Mouse (Mus musculus) midbrain, embryonic 16.5 days (tissue): ENCODE measurements around the gene Cdt1. TPM values are rescaled to one million over a fixed set of nuclear protein-coding genes. Genes with fewer than 3 reads are reported as not detected.

ENCODE experiments used
- ATAC-seq: fragments of 200-750 bp; cut with Nextera tagmentation; 2 replicates; pipeline ENCODE4 v1.8.0; 2017; ENCODE audit warnings: moderate TSS enrichment
- H3K27ac ChIP-seq: fragments of 300-500 bp; sonication (generic); 2 replicates; pipeline ENCODE4 v1.5.1; 2014; ENCODE audit warnings: mild to moderate bottlenecking, low read length, mixed read lengths
- H3K27me3 ChIP-seq: fragments of 300-500 bp; sonication (generic); 2 replicates; pipeline ENCODE4 v1.6.1; 2014; ENCODE audit warnings: low read depth, low read length, mixed read lengths; ENCODE audit not compliant: control insufficient read depth, insufficient read depth
- H3K36me3 ChIP-seq: fragments of 300-500 bp; sonication (generic); 2 replicates; pipeline ENCODE4 v1.6.1; 2014; ENCODE audit warnings: mild to moderate bottlenecking, low read length, moderate library complexity, mixed read lengths; ENCODE audit not compliant: control insufficient read depth, insufficient read depth
- H3K4me1 ChIP-seq: fragments of 300-500 bp; sonication (generic); 2 replicates; pipeline ENCODE4 v1.6.1; 2014; ENCODE audit warnings: mild to moderate bottlenecking, low read length, mixed read lengths; ENCODE audit not compliant: control insufficient read depth, insufficient read depth
- H3K4me2 ChIP-seq: fragments of 300-500 bp; sonication (generic); 2 replicates; pipeline ENCODE4 v1.6.1; 2014; ENCODE audit warnings: mild to moderate bottlenecking, low read length, mixed read lengths
- H3K4me3 ChIP-seq: fragments of 300-500 bp; sonication (generic); 2 replicates; pipeline ENCODE4 v1.5.1; 2014; ENCODE audit warnings: low read depth, mild to moderate bottlenecking, low read length, moderate library complexity, mixed read lengths
- H3K9ac ChIP-seq: fragments of 300-500 bp; sonication (generic); 2 replicates; pipeline ENCODE4 v1.6.1; 2014; ENCODE audit warnings: low read depth, low read length, mixed read lengths
- H3K9me3 ChIP-seq: fragments of 300-500 bp; sonication (generic); replicated peaks from 2 replicates; pipeline ENCODE4 v1.6.1; 2014; ENCODE audit warnings: mild to moderate bottlenecking, low read length, mixed read lengths; ENCODE audit not compliant: control insufficient read depth, poor library complexity, severe bottlenecking
- WGBS: fragments of 180-500 bp; shearing (Covaris S2); extraction: QIAGEN DNeasy Blood & Tissue Kit; methylation state at CpG from one replicate; pipeline ENCODE4 v1.1.7; 2014; 5-methylcytosine and 5-hydroxymethylcytosine counted together
- microRNA-seq: library from miRNA; unstranded; fragments of <30 nt; microRNA quantifications from one replicate; pipeline ENCODE4, GENCODE M21; 2017
- polyA plus RNA-seq: library from polyadenylated mRNA; unstranded; fragments of >200 nt; fragmentation: Nextera tagmentation; extraction: Ambion mirVana; gene quantifications from 2 replicates; pipeline ENCODE4 v1.2.1, GENCODE M21; 2015

Cdt1 gene
- polyA plus RNA-seq, 1 experiment from 2014 or later = 5.7 TPM

DNA sequence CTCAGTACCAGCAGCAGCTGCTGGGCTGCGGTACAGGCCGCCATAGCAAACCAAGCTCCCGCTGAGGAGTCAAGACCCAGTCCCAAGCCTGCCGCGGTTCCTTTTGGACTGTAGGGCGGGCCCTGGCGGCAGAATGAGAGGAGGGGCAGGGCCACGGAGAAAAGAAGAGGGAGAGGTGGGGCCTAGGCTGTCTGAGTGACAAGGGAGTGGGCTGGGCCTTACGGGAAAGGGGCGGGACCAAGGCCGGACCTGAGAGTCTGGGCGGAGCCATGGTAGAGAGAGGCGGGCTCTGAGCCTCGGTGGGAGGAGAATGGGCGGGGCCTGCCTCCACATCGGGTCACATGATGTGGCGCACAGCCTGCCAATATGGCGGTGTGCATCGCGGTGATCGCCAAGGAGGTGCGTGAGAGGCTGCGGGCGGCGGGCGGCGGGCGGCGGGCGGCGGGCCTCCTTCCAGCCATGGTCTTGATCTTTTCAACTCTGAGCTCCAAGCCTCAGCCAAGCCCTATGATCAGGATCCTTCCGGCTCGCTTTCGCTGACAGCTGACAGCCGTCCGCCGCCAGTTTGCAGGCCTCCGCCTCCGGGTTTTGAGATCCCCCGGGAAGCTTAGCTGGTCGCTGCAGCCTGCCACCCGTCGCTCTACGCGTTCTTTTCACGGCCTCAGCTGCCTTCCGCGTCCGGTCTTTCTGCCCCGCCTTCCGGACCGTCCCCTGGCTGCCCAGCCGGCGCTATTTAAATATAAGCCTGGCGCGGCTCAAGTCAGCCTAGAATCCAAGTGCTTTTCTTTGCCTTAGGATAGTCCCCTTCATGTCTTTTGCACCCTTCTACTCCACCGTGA, 43.7 kb downstream of the Cdt1 start, which contains the start of the genes Galns and Trappc2l:
Gene Galns (minus strand): TSS at position 169 of the 839 bp plus-strand sequence.
Gene Trappc2l (plus strand): TSS at position 346 of the 839 bp plus-strand sequence.
- H3K9ac ChIP-seq = peak within 1 kb of the TSS; percentile 88
- WGBS = 0% methylated on average over 55 of the region's 57 CpGs
- peak; percentile 95 for ATAC-seq
- no peaks in the 10 kb centered on the region for H3K36me3 ChIP-seq
- H3K4me1 ChIP-seq = peaks cover 16% of the 10 kb centered on the region
- no peaks in the 10 kb centered on the region for H3K27me3 ChIP-seq
- peak within 1 kb of the TSS; percentile 89 for H3K4me2 ChIP-seq
- peak within 1 kb of the TSS; percentile 90 for H3K27ac ChIP-seq
- H3K9me3 ChIP-seq = no peaks in the 10 kb centered on the region
- H3K4me3 ChIP-seq = peak within 1 kb of the TSS; percentile 74

GRCm38 (mm10) chr8:122616181-122616905, 48.5 kb downstream of the Cdt1 start:
- Histone ChIP-seq H3K27ac (no peak overlapping the region), H3K4me2 (no peak overlapping the region), H3K36me3 (no peaks in the 10 kb centered on the region), H3K27me3 (no peaks in the 10 kb centered on the region), H3K4me3 (no peak overlapping the region), H3K9me3 (no peaks in the 10 kb centered on the region), H3K9ac (no peak overlapping the region), H3K4me1 (peaks cover 12% of the 10 kb centered on the region)
- 71% methylated on average over 9 of the region's 9 CpGs for WGBS
- no peak for ATAC-seq

GRCm38 (mm10) chr8:122617947-122618546, 50.2 kb downstream of the Cdt1 start:
- 0 out of 2 replicates have a peak, but pooled peaks have one; percentile 19 for ATAC-seq
- Histone ChIP-seq H3K9ac (no peak overlapping the region), H3K4me1 (peaks cover 2% of the 10 kb centered on the region; the same call in 1 of the 2 replicates), H3K4me3 (no peak overlapping the region), H3K9me3 (no peaks in the 10 kb centered on the region), H3K4me2 (no peak overlapping the region), H3K27me3 (no peaks in the 10 kb centered on the region), H3K27ac (no peak overlapping the region), H3K36me3 (no peaks in the 10 kb centered on the region)
- WGBS = 36% methylated on average over 5 of the region's 7 CpGs

- ATAC-seq = no peak
- no peaks in the 10 kb centered on the region for H3K9me3 ChIP-seq
- no peak overlapping the region for H3K4me3 ChIP-seq
- H3K4me1 ChIP-seq = peaks cover 2% of the 10 kb centered on the region; the same call in 1 of the 2 replicates
- H3K9ac ChIP-seq = no peak overlapping the region
- H3K27ac ChIP-seq = no peak overlapping the region
- WGBS = 68% methylated on average over 6 of the region's 6 CpGs
- H3K4me2 ChIP-seq = no peak overlapping the region
- H3K27me3 ChIP-seq = no peaks in the 10 kb centered on the region
- H3K36me3 ChIP-seq = no peaks in the 10 kb centered on the region
These were observed 51.0 kb downstream of the Cdt1 start for GRCm38 (mm10) chr8:122618660-122619378.

GRCm38 (mm10) chr8:122620446-122620845, 52.6 kb downstream of the Cdt1 start:
- H3K36me3 ChIP-seq = no peaks in the 10 kb centered on the region
- 42% methylated on average over 5 of the region's 5 CpGs for WGBS

DNA sequence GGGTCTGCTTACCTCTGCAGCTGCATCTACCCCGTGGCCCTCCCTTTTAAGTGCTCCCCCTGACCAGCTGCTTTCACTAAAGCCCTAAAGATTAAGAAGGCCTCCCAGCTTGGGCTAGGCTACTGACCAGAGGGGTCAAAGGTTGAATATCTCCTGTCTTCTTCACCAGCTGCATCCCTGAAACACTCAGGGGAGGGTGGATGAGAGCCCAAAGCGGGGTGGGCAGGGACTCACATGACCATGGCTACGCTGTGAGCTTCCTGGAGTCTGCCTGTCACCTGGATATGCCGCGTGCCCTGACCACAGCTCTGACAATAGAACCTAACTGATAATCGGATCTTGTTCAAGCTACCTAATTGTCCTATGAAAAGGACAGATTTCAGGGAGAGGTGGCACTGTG, 54.9 kb downstream of the Cdt1 start, which contains the start of gene Pabpn1l:
Gene Pabpn1l (minus strand): TSS at position 13 of the 400 bp plus-strand sequence.
- Histone ChIP-seq H3K4me3 (no peak within 1 kb of the TSS), H3K36me3 (no peaks in the 10 kb centered on the region), H3K4me1 (peaks cover 2% of the 10 kb centered on the region; the same call in 1 of the 2 replicates), H3K4me2 (no peak within 1 kb of the TSS), H3K27me3 (no peaks in the 10 kb centered on the region), H3K9ac (no peak within 1 kb of the TSS), H3K9me3 (no peaks in the 10 kb centered on the region), H3K27ac (no peak within 1 kb of the TSS)
- 73% methylated on average over 6 of the region's 6 CpGs for WGBS
- no peak for ATAC-seq

More at GRCm38 (mm10) chr8:122620446-122620845, 52.6 kb downstream of the Cdt1 start:
- H3K9me3 ChIP-seq = no peaks in the 10 kb centered on the region
- no peak for ATAC-seq
- no peak overlapping the region for H3K27ac ChIP-seq
- H3K4me1 ChIP-seq = peaks cover 2% of the 10 kb centered on the region; the same call in 1 of the 2 replicates
- H3K4me3 ChIP-seq = no peak overlapping the region
- no peaks in the 10 kb centered on the region for H3K27me3 ChIP-seq
- H3K4me2 ChIP-seq = no peak overlapping the region
- H3K9ac ChIP-seq = no peak overlapping the region

Small RNA genes lying within 50 kb of the gene (microRNA-seq; reads per million reads assigned to microRNA genes)
- gene Mir6396 = not detected

Other genes starting within 250 kb of the Cdt1 start
- 0.26 TPM in 1 of 2 replicates, not detected in the other for gene Trhr2, start 207.3 kb upstream of the Cdt1 start, polyA plus RNA-seq
- 30.8 and 37.7 TPM in 2 replicates for gene Zc3h18, start 191.4 kb upstream of the Cdt1 start, polyA plus RNA-seq
- not detected in 2 replicates for gene Il17c, start 146.0 kb upstream of the Cdt1 start, polyA plus RNA-seq
- 27.3 and 29.8 TPM in 2 replicates for gene Cyba, start 135.1 kb upstream of the Cdt1 start, polyA plus RNA-seq
- 72.8 and 84.6 TPM in 2 replicates for gene Mvd, start 124.6 kb upstream of the Cdt1 start, polyA plus RNA-seq
- gene Snai3, start 107.3 kb upstream of the Cdt1 start, polyA plus RNA-seq = not detected in 2 replicates
- gene Rnf166, start 92.0 kb upstream of the Cdt1 start, polyA plus RNA-seq = 35.0 and 36.4 TPM in 2 replicates
- 83.6 and 85.1 TPM in 2 replicates for gene Ctu2, start 91.9 kb upstream of the Cdt1 start, polyA plus RNA-seq
- 1.8 and 2.0 TPM in 2 replicates for gene Piezo1, start 16.7 kb upstream of the Cdt1 start, polyA plus RNA-seq
- gene Aprt, start 8.9 kb downstream of the Cdt1 start, polyA plus RNA-seq = 156 and 157 TPM in 2 replicates
- 8.4 and 8.9 TPM in 2 replicates for gene Galns, start 43.4 kb downstream of the Cdt1 start, polyA plus RNA-seq
- gene Trappc2l, start 43.6 kb downstream of the Cdt1 start, polyA plus RNA-seq = 93.8 and 101 TPM in 2 replicates
- not detected in 2 replicates for gene Pabpn1l, start 54.7 kb downstream of the Cdt1 start, polyA plus RNA-seq
- gene Cbfa2t3, start 131.1 kb downstream of the Cdt1 start, polyA plus RNA-seq = 17.7 and 17.9 TPM in 2 replicates
- 15.1 and 18.0 TPM in 2 replicates for gene Acsf3, start 207.5 kb downstream of the Cdt1 start, polyA plus RNA-seq